Mouse (Mus musculus) liver, adult 2 months (tissue): ENCODE data around the gene Kdm1b.

Source experiments
- CTCF ChIP-seq: fragments of 200-500 bp; IDR thresholded peaks from 2 replicates; pipeline ENCODE4 v1.5.1; 2011; ENCODE audit warnings: low read depth, low read length, control low read depth
- POLR2A ChIP-seq: fragments of 200-500 bp; IDR thresholded peaks from 2 replicates; pipeline ENCODE4 v1.6.1; 2011; ENCODE audit warnings: low read length, control low read depth; ENCODE audit not compliant: insufficient read depth; ENCODE audit errors: extremely low read depth

GRCm38 (mm10) chr13:47042024-47042633, 1.2 kb upstream of the Kdm1b start:
- TF ChIP-seq CTCF (no peak), POLR2A (no peak)
